Mouse (Mus musculus) olfactory bulb, adult 2 months (tissue): Measurements from ENCODE around the gene Ifnz. TPM values are rescaled to one million over a fixed set of nuclear protein-coding genes. Genes with fewer than 3 reads are reported as not detected.

ENCODE experiments used
- H3K27ac ChIP-seq: fragments of 200-500 bp; 2 replicates; pipeline ENCODE4 v1.5.1; 2012; ENCODE audit warnings: low read depth, low read length; ENCODE audit not compliant: insufficient read depth
- H3K4me1 ChIP-seq: fragments of 200-500 bp; 2 replicates; pipeline ENCODE4 v1.6.1; 2012; ENCODE audit warnings: low read length; ENCODE audit not compliant: control insufficient read depth, insufficient read depth
- H3K4me3 ChIP-seq: fragments of 200-500 bp; 2 replicates; pipeline ENCODE4 v1.5.1; 2012; ENCODE audit warnings: mild to moderate bottlenecking, low read depth, low read length, moderate library complexity; ENCODE audit not compliant: insufficient read depth
- CTCF ChIP-seq: fragments of 200-500 bp; IDR thresholded peaks from 2 replicates; pipeline ENCODE4 v1.5.1; 2012; ENCODE audit warnings: low read depth, mild to moderate bottlenecking, low read length, moderate library complexity; ENCODE audit not compliant: insufficient read depth
- POLR2A ChIP-seq: fragments of 200-500 bp; IDR thresholded peaks from 2 replicates; pipeline ENCODE4 v1.6.1; 2012; ENCODE audit warnings: mild to moderate bottlenecking, low read depth, low read length, moderate library complexity; ENCODE audit not compliant: insufficient read depth
- WGBS: fragments of 180-500 bp; shearing (Covaris S2); methylation state at CpG from one replicate; pipeline ENCODE4 v1.1.7; 2018; 5-methylcytosine and 5-hydroxymethylcytosine counted together
- polyA plus RNA-seq: library from polyadenylated mRNA; stranded (reverse); fragments of >200 nt; gene quantifications from 2 replicates; pipeline ENCODE4 v1.2.4, GENCODE M21; 2012; ENCODE audit warnings: low replicate concordance; ENCODE audit not compliant: missing spikeins, insufficient read depth, insufficient read length

Gene Ifnz
- polyA plus RNA-seq, 1 experiment, result not detected

- no peak for TF ChIP-seq POLR2A
- no peak for TF ChIP-seq CTCF
- WGBS, result 22% methylated on average over 4 of the region's 4 CpGs
- Histone ChIP-seq H3K27ac (no peak overlapping the region), H3K4me3 (no peak overlapping the region), H3K4me1 (no peaks in the 10 kb centered on the region)
Measured at GRCm38 (mm10) chr4:88830523-88830922, 48.6 kb downstream of the Ifnz start.

Other genes starting within 250 kb of the Ifnz start
- gene Ifna15, start 223.9 kb upstream of the Ifnz start, polyA plus RNA-seq, result not detected in 2 replicates
- not detected in 2 replicates for gene Ifna14, start 210.3 kb upstream of the Ifnz start, polyA plus RNA-seq
- not detected in 2 replicates for gene Ifna9, start 189.7 kb upstream of the Ifnz start, polyA plus RNA-seq
- not detected in 2 replicates for gene Ifna12, start 178.8 kb upstream of the Ifnz start, polyA plus RNA-seq
- not detected in 2 replicates for gene C87499, start 147.7 kb upstream of the Ifnz start, polyA plus RNA-seq
- not detected in 2 replicates for gene Ifna13, start 137.7 kb upstream of the Ifnz start, polyA plus RNA-seq
- gene Ifna16, start 105.2 kb upstream of the Ifnz start, polyA plus RNA-seq, result not detected in 2 replicates
- not detected in 2 replicates for gene Ifna2, start 98.2 kb upstream of the Ifnz start, polyA plus RNA-seq
- not detected in 2 replicates for gene Ifnab, start 90.8 kb upstream of the Ifnz start, polyA plus RNA-seq
- gene Gm26566, start 60.3 kb upstream of the Ifnz start, polyA plus RNA-seq, result not detected in 2 replicates
- not detected in 2 replicates for gene Klhl9, start 59.7 kb upstream of the Ifnz start, polyA plus RNA-seq
- not detected in 2 replicates for gene Gm13271, start 27.3 kb upstream of the Ifnz start, polyA plus RNA-seq
- gene Gm13283, start 22.0 kb upstream of the Ifnz start, polyA plus RNA-seq, result not detected in 2 replicates
- not detected in 2 replicates for gene Gm13290, start 8.3 kb upstream of the Ifnz start, polyA plus RNA-seq
- not detected in 2 replicates for gene Gm13289, start 5.2 kb upstream of the Ifnz start, polyA plus RNA-seq
- gene Gm13272, start 2.3 kb upstream of the Ifnz start, polyA plus RNA-seq, result not detected in 2 replicates
- gene Gm13276, start 3.6 kb downstream of the Ifnz start, polyA plus RNA-seq, result not detected in 2 replicates
- gene Gm13277, start 6.5 kb downstream of the Ifnz start, polyA plus RNA-seq, result not detected in 2 replicates
- gene Gm13278, start 9.4 kb downstream of the Ifnz start, polyA plus RNA-seq, result not detected in 2 replicates
- gene Gm13275, start 12.4 kb downstream of the Ifnz start, polyA plus RNA-seq, result not detected in 2 replicates
- gene Gm13279, start 15.3 kb downstream of the Ifnz start, polyA plus RNA-seq, result not detected in 2 replicates
- not detected in 2 replicates for gene Gm13285, start 17.5 kb downstream of the Ifnz start, polyA plus RNA-seq
- not detected in 2 replicates for gene Gm13287, start 21.1 kb downstream of the Ifnz start, polyA plus RNA-seq
- not detected in 2 replicates for gene Gm13288, start 23.4 kb downstream of the Ifnz start, polyA plus RNA-seq
- gene Ifna7, start 34.1 kb downstream of the Ifnz start, polyA plus RNA-seq, result not detected in 2 replicates
- gene Ifna11, start 37.8 kb downstream of the Ifnz start, polyA plus RNA-seq, result not detected in 2 replicates
- not detected in 2 replicates for gene Ifna6, start 45.3 kb downstream of the Ifnz start, polyA plus RNA-seq
- not detected in 2 replicates for gene Ifna5, start 53.4 kb downstream of the Ifnz start, polyA plus RNA-seq
- gene Ifna4, start 59.7 kb downstream of the Ifnz start, polyA plus RNA-seq, result not detected in 2 replicates
- gene Ifna1, start 68.0 kb downstream of the Ifnz start, polyA plus RNA-seq, result not detected in 2 replicates
- not detected in 2 replicates for gene Ifne, start 98.1 kb downstream of the Ifnz start, polyA plus RNA-seq